Mouse (Mus musculus) heart, postnatal 10 days (tissue): Measurements from ENCODE around the gene Kmt5b. TPM values are rescaled to one million over a fixed set of nuclear protein-coding genes. Genes with fewer than 3 reads are reported as not detected.
A peak's percentile ranks its signal among the peaks of the same experiment; 100 is the strongest.

Experiments used
- DNase-seq, 2 experiments: peaks; one replicate each; pipeline ENCODE4 v3.0.0; 2021
- intact Hi-C: fragments of 180-260 bp; cut with DNase I; formaldehyde crosslinking; loops from one replicate; pipeline ENCODE4 v1.15.1; 2025
- total RNA-seq, 2 experiments: library from RNA; stranded (reverse); gene quantifications; 2 replicates each; pipeline ENCODE4 v1.2.3; 2021

Gene Kmt5b
- total RNA-seq: 10 to 100 TPM; 36.7 to 38.9 TPM

DNA sequence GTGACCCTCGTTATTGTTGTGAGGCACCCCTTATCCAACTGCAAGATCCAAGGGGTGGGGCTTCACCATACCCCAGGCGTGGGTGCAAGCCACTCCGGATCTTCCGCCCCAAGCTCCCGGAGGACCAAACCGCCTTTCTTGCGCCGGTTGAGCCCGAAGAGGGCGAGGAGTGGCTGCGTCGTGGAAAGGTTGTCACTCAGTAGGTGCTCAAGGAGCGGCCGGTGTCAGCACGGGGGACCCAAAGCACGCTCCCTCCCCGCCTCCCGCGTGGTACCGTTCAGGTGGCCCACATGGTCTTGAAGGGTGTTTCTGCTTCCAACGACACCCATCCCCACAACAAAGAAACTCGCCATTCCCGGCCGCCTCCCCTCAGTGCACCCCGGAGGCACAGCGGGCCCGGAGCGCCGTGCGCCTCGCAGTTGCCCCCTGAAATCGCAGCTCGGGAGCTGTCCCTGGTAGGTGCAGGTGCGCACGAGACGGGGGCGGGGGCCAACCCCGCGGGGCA is at the start of gene Kmt5b:
Gene Kmt5b, plus strand, starts transcription at position 146 of the 505 bp plus-strand sequence.
- intact Hi-C loops: loop anchor here (2.0 kb wide), 1 partner anchor 41 kb away; no protein-coding TSS in a partner anchor

DNA sequence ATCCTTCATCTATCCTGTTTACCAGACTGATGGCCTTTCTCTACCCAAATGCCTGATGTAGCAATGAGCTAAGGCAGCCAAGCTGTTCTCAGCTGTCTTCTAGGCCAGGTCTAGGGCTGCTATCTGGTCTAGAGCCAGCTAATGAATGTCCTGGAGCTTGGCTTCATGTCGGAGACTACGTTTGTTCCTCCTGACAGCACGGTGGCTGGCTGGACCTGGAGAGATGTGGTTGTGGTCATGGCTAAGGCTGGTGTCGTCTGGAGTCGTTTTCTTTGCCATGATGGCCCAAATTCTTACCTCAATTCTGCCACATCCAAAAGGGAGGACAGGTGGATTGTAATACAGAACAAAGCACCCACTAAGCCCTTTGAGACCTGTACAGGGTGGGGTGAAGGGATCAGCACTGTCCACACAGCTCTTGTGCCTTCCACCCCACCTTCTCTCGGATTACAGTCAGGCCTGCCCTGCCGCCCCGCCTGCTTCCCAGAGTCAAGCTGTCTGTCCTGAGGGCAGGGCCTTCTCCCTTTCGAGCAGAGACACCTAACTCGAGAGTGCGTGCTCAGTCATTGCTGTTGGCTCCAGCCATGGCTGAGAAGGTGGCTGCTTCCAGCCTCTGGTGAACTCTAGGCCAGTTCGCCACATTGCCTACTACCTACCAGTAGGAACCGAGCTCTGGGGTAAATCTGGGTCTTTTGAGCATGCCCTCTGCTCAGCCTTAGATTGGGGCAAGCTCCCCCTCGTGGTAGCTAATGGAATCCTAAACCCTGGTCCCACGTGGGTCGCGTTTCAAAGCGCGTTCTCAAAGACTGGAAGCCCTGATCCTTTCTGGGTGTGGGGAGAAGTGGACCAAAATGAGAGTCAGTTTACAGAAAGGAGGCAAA is 48.5 kb upstream of the Kmt5b start:
- intact Hi-C loops: loop anchor here (1.0 kb wide), 1 partner anchor 95 kb away; no protein-coding TSS in a partner anchor

More for the DNA sequence above, at the start of gene Kmt5b:
- no peak for DNase-seq

DNA sequence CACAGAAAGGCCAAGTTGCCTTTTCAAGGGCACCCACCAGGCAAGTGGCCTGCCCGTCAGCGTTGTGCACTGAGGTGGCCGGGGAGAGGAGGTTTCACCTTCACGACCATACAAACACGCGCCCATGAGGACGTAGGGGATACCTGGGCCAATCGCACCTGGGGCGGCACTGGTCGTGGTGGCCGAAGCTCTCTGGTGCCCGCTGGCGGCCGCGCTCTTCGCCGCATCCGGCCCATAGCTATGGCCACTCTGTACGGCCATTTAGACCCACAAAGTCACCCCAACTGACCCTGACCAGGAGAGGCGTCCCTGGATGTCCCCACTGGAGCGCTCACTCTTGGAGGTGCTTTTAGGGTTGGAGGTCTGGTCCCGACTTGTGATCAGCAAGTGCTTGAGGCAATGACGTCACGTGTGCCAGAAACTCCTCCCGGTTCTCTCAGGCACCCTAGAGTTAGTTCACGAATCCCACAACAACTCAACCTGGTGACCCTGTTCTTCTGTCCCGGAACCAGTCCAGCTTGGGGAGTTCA is 47.8 kb upstream of the Kmt5b start:
- DNase-seq: peak; percentile 75 to 80
- intact Hi-C loops: loop anchor here (1.0 kb wide), 1 partner anchor 96 kb away; no protein-coding TSS in a partner anchor

More for the DNA sequence above, 48.5 kb upstream of the Kmt5b start:
- peak; percentile 72 to 84 for DNase-seq

DNA sequence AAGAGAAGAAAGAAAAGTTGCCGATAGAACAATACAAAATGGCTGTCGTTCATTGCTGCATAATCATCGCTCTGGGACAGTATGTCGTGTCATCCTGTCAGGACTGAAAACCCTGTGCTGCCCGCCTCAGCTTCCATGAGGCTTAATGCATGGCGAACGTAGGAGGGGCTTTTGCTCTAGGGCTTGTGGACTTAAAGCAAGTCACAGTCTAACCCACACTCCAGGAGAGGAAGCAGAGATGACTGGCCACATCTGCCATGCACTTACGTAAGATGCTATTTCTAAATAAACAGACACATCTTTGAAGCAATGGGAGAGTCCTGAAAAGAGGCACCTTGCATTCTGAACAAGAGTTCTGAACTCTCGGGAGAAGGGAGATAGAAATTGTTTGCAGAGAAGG is 44.1 kb upstream of the Kmt5b start:
- DNase-seq: no peak
- intact Hi-C loops: loop anchor here (5.0 kb wide), 1 partner anchor 259 kb away; no protein-coding TSS in a partner anchor

DNA sequence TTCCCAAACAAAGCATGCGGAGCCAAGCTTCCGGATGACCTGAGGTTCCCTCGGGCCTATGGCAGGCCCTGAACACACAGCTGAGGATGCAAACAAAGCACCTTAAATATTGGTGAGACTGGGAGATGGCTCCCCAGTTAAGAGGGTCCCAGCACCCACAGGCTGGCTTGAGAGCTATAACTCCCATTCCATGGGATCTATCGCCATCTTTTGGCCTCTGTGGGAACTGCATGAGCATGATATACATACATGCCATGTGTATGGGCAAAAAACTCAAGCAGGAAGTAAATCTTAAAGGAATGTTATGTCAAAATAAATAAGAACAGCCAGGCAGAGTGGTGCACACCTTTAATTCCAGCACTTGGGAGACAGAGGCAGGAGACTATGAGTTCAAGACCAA is 43.3 kb upstream of the Kmt5b start:
- intact Hi-C loops: loop anchor here (5.0 kb wide), 1 partner anchor 258 kb away; no protein-coding TSS in a partner anchor
- peak in 1 of 2 experiments; percentile 37 for DNase-seq

DNA sequence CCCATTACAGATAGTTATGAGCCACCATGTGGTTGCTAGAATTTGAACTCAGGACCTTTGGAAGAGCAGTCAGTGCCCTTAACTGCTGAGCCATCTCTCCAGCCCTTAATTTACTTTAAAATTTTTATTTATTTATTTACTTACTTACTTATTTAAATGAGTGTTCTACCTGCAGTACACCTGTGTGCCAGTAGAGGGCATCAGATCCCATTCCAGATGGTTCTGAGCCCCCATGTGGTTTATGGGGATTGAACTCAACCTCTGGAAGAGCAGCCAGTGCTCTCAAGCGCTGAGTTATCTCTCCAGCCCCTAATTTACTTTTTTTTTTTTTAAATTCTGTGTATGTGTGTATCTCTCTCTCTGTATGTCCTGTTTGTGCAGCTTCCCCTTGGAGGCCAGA is 42.4 kb upstream of the Kmt5b start:
- peak; percentile 64 to 83 for DNase-seq
- intact Hi-C loops: loop anchor here (5.0 kb wide), 1 partner anchor 258 kb away; no protein-coding TSS in a partner anchor

DNA sequence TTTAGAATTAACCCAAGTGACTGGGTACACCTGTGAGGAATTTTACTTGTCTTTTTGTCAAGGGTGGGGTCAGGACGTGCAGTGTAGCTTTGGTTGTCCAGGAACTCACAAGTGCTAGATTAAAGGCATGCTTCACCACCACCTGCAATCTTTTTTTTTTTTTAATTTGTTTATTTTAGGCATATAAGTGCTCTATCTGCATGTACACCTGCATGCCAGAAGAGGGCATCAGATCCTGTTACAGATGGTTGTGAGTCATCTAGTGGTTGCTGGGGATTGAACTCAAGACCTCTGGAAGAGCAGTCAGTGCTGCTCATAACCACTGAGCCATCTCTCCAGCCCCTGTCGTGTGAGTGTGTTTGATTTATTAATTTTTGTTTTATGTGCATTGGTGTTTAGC is 38.3 kb upstream of the Kmt5b start:
- no peak for DNase-seq
- intact Hi-C loops: no loop called here

DNA sequence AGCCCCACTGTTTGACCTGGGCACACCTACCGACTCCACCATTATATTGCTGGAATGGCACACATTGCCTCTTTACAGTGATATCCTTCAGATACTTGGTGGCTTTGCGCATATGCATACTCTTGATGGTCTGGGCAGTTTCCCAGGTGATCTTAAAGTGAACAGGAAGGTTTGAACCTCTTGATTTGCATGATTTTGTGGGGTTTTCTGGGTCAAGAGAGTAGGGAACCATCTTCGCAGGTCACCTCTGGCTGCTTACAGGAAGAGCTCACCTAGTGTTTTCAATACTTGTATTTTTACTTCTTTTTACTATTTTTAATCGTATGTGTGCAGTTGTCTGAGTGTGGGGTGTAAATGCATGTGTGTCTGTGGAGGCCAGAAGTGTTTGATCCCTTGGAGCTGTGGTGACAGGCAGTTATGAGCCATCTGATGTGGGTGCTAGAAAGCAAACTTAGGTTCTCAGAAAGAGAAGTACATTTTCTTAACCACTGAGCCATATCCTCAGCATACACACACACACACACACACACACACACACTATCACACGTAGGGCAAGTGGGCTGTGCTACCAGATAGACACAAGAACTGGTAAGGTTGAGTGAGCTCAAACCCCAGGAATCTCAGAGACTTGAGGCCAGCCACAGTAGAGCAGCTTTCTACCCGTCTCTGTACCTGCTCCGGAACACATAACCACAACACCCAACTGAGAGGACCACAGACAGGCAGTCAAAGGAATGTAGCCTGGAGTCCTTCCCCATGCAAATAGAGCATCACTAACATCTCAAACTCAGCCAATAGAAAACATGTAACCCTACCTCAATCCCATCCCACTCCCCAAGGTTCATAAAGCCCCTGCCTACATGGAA is 36.2 kb upstream of the Kmt5b start:
- DNase-seq: no peak
- intact Hi-C loops: no loop called here

DNA sequence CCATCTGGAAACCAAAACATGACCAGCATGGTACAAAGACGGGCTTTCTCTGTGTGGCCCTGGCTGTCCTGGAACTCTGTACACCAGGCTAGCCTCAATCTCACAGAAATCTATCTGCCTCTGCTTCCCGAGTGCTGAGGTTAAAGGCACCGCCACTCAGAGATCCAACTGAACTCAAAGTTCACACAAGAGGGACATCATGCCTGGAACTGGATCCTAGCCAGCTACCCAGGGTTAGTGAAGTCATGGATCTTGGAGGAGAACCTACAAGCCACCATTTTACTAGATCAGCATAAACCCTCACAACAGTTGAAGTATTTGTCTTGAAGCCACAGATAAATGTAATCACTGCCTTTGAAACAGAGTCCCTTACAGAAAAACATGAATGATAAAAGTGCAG is 31.2 kb upstream of the Kmt5b start:
- no peak for DNase-seq
- intact Hi-C loops: no loop called here

DNA sequence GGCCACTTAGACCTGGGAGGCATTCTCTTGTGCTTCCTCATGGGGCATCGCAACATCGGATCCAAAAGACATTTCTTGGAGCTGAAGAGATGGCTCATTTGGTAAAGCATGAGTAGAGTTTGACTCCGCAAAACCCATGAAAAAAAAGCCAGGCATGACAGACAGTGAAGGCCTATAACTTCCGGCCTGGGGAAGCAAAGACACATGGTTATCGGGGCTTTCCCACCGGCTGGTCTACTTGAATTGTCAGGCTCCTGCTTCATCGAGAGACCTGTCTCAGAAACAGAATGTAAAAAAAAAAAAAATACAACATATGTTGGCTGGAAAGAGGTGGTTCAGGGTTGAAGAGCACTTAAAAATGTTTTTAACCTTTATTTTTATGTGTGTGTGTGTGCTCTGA is 27.6 kb upstream of the Kmt5b start:
- DNase-seq: no peak
- intact Hi-C loops: no loop called here

DNA sequence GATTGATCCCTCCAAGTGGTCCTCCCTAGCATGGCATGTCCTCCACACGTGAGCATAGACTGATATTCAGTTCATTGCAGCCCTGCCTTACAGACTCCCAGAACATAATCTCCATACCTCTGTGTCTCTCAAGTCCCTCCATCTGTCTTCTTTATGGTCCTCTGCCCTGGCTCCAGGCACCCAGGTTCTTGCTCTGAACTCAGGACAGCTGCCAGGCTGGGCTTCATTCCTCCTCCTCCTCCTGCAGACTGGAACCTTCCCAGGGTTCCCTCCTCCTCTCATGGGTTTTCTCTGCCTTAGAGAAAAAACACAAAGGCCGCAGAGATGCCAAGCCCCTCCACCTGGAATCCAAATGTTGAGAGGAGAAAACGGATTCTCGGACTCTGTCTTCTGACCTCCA is 24.5 kb upstream of the Kmt5b start:
- no peak for DNase-seq
- intact Hi-C loops: no loop called here

DNA sequence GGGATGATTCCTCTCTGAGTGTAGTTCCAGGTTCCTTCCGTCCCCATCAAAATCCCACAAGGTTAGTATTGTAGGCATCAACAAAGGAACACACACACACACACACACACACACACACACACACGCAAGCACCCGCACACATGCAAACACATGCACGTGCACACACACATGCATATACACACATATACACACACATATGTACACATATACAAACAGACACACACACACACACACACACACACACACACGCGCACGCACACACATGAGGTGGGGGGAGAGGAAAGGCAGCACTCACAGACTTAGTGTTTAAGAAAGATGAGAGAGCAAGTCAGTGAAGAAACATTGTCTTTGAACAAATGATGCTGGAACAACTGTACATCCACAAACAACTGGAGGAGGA is 23.9 kb upstream of the Kmt5b start:
- intact Hi-C loops: no loop called here
- no peak for DNase-seq

DNA sequence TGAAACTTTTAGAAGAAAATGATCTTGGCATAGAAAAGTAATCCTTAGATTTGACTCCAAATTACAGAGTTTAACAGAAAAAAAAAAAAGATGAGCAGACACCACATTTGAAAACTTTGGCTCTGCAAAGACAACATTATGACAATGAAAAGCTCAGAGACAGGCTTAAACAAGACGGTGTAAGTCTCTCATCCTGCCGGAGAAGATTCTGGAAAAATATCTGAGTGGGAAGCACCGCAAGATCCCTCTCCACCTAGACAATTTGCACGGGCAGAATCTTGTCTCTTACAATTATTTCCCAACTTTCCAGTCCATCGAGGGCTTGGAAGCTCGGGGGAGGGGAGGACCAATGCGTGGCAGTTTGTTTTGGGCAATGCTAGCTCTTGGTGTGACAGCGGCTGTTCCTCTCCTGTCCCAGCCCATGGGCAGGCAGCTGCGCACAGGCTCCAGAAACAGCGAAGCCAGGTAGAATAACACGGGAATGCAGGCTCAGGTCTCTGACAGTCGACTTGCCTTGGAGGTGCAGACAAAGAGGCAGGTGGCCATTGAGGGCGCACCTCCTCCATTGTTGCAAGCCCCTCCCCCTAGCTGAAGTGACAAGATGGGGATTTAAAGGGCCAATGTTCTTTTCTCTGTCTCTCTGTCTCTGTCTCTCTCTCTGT is 23.2 kb upstream of the Kmt5b start:
- intact Hi-C loops: no loop called here
- DNase-seq: peak; percentile 66 to 77

DNA sequence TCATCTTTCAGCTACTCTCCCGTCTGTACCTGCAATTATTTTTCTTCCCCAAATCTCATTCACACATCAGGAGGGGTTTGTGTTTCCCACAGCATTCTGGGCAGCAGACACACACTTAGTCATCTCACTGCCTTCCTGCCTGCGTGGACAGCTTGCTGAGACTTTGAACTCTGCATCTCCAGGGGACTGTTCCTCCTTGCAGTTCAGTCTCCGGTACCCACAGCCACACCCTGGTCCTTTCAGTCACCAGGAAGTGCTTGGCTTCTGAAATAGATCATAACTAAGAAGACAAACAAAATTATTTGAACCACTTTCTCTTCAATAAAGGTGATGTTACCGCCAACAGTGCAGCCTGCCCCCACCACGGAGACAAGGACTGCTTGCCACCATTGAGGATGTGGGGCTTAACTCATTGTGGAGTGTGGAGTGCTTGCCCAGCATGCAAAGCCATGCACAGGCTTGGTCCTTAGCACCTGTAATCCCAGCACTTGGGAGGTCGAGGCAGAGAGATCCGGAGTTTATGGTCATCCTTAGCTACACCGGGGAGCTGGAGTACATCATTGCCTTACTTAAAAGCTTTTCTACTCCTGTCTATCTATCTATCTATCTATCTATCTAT is 14.5 kb upstream of the Kmt5b start:
- no peak for DNase-seq
- intact Hi-C loops: no loop called here

DNA sequence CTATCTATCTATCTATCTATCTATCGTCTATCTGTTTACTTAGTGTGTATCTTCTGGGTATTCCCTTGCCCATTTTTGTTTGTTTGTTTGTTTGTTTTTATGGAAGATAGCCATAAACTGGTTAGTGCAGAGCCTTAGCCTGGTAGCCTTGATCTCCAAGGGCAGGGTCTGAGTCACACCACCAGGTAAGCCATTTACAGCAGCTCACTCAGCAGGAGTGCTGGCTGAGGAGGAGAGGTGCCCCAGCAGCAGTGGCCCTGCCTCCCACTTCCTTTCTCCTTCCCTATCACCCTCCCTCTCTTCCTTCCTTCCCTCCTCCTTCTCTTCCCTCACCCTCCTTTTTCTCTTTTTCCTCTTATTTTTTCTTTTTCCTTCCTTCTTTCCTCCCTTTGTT is 14.0 kb upstream of the Kmt5b start:
- no peak for DNase-seq
- intact Hi-C loops: no loop called here

DNA sequence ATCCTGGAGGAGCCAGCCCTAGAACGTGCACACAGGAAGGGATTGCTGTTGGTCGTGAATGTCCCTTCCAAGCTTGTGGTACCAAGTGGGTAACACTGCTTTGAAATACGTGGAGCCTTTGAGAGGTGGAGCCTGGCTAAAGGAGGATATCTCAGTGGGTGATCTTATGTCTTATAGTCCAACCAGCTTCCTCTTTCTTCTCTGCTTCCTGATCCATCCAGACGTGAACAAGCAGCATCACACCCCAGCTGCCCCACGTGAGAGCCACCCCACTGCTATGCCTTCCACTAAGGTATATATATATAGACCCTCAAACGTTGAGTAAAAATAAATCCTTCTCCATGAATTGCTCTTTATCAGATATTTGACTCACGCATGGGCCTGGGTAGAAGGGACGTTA is 13.5 kb upstream of the Kmt5b start:
- intact Hi-C loops: no loop called here
- DNase-seq: no peak

DNA sequence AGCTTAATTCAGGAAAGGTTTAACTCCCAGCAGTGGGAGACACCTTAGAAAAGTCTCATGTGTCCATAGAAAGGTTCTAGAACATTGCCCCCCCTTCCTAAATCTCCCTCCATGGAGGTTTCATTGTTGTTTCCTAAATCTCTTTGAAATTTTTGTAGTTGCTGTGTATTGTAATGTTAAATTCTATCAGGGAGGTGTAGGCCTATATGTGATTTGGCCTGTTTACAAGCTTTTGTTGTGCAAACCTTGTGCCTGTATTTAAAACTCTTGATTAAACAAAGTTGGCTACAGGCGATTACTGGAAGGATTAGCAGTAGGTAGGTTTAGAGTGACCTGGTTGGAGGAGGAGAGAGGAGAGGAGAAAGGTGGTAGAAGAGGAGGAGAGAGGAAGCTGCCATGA is 9.4 kb upstream of the Kmt5b start:
- intact Hi-C loops: no loop called here
- no peak for DNase-seq

DNA sequence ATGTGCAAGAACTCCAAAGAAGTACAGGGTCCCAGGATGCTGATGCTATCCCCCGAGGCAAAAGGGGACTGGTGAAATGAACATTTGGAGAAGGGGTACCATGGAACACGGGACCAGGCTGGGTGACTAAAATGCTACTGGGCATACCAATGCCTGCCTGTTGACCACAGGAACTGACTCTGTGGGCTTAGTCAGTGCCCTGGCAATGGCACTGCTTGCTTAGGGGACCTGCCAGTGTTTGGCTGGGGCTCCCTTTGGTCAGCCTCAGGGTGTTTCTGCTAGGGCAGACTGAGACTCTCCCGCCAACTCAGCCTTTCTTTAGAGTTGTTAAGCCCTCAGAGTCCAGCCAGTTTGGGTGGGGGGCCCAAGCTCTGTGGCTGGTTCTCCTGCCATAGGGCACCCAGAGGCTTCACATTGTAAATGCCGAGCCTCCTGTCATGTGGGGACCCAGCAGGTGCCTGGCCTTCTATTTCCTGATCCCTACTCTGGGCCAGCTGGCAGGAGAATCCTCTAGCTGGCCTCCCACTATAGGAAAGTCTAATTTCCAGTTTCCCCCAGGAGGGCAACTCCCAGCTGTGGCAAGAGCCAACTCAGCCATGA is 1.9 kb upstream of the Kmt5b start:
- intact Hi-C loops: no loop called here

DNA sequence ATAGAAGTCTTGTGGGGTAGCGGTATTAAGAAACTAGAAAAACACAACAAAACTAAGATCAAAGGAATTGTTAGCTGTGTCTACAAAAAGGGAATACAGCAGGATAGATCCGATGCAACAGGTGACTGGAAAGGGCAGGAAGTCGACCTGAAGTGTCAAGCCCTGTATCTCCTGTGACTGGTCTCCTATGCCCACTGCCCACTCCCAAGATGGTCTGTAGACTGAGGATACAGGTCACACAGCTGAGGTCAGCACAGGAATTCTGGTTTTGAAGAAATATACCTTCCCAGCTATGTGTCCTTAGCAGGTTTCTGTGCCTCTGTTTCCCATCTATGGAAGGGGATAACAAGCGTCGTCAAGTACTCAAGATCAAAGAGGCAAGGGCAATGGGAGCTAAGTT is 843 bp upstream of the Kmt5b start:
- intact Hi-C loops: loop anchor here (2.0 kb wide), 1 partner anchor 40 kb away; no protein-coding TSS in a partner anchor
- DNase-seq: no peak

More for the DNA sequence above, 1.9 kb upstream of the Kmt5b start:
- DNase-seq: peak in 1 of 2 experiments; percentile 10
